Mouse (Mus musculus) layer of hippocampus, adult 9-10 months (tissue): Measurements from ENCODE around the gene Cuedc2.

Experiments
- DNase-seq: peaks from one replicate; pipeline ENCODE4 v3.0.0; 2022; ENCODE audit warnings: low spot score

Cuedc2 gene

DNA sequence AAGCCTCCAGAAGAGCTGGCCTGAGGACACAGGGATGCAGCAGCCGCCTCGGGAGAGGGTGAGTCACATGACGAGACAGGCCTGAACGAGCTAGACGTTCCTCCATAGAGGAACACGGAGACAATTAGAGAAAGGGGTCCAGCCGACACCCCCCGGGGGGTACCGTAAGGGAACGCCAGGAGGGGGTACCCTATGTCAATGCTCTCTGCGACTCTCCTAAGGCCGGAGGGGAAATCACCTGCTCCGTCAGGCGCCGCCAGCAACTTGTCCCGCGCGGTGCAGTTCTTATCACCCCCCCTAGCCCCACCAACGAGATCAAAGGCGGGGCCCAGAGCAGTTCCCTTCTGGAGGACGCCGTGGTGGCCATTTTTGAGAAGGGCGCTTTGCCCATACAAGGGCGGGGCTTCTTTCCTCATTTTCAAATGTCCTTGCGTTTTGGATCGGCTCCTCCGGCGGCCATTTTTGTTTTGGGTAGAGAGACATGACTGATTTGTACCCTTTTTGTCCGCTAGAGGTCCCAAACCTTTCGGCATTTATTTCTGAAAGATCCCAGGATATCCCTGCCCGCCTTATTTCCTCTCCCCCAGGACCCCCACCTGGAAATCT is at the start of gene Cuedc2:
TSS of gene Cuedc2 (minus strand) at position 372 of the 606 bp plus-strand sequence.
- peak; percentile 98 for DNase-seq

DNA sequence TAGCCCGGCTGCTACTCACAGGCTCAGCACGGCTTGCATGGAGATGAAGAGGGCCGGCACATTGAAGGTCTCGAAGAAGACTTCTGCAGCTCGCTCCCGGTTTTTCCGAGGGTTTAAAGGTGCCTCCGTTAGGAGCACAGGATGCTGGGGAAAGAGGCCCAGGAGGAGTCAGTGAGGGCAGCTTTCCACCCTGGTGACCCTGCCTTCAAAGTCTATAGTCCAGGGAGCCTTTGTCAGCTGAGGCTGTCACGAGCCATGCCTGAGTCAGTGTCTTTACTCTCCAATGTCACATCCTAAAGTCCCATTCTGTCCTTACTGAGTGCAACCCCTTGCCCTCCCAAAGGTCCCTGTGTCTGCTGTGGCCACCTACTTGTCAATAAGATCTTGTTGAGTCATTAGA is 43.8 kb upstream of the Cuedc2 start:
- no peak for DNase-seq

DNA sequence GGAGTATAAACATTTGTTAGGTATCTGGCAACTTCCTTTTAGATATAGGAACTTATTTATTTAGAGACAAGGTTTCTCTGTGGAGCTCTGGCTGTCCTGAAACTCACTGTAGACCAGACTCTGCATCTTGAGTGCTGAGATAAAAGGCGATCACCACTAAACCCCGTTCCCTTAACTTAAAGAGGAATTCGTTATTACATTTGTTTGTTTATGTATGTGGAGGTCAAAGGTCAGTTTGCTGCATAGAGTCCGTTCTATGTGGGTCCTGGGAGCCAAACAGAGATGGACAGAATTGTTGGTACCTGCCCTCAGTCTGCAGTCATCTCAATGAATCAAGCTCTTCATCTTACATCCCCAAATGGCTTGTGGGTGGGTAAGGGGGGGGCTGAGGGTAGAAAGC is 37.4 kb upstream of the Cuedc2 start:
- no peak for DNase-seq

DNA sequence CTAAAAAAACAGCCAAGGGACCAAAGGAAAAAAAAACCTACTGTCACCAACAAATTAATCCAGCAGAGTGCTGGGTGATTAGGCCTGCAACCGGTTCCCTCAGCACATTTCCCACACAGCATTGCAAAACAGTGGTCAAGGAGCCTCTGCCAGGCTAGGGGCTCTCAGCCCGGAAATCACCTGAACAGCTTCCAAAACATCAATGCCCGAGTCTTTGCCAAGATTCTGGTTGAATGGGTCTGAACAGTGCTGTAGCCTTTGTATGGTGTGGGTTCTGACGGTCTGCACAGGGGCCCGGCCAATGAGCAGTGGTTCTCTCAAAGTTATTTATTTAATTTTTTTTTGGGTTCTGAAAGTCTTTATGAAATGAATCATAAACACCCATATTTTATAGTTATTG is 37.0 kb upstream of the Cuedc2 start:
- DNase-seq, result no peak

DNA sequence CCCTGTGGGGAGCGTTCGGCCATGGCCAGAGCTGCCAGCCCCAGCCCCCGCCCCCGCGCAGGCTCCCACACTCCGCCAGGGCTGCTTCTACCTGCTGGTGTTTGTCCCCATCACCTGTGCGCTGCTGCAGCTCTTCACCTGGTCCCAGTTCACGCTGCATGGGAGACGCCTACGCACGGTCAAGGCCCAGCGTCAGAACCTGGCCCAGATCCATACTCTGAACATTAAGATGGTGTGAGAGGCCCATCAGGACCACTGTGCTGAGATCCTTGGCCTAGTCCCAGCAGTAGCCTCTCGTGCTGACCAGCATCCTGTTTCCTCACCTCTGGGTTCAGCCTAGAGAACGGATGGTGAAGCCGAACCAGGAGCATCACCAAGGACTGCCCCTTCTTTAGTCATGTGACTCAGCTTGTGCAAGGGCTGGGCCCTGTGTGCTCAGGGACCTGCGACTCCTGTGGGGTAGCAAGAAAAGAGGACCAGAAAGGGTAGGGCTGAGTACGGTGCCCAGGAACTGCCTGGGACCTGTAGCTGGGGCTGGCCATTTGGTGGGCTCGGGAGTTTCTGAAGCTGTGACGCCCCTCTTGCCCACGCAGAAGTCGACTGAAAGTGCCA is 36.1 kb upstream of the Cuedc2 start:
- no peak for DNase-seq

DNA sequence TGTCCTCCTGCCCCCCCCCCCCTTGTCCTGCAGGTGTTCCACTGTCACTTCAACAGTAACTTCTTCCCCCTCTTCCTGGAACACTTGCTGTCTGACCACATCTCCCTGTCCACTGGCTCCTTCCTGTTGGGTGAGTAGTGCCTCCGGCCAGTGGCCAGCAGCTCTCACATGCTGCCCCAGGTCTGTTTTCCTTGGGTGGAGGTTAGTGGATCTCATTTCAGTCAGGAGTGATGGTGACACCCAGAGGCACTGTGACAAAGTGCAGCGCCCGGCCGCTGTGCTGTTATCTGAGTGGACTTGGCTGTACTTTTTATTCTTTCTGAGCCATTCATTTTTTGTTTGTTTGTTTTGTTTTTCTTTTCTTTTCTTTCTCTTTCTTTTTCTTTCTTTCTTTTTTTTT is 30.7 kb upstream of the Cuedc2 start:
- no peak for DNase-seq

DNA sequence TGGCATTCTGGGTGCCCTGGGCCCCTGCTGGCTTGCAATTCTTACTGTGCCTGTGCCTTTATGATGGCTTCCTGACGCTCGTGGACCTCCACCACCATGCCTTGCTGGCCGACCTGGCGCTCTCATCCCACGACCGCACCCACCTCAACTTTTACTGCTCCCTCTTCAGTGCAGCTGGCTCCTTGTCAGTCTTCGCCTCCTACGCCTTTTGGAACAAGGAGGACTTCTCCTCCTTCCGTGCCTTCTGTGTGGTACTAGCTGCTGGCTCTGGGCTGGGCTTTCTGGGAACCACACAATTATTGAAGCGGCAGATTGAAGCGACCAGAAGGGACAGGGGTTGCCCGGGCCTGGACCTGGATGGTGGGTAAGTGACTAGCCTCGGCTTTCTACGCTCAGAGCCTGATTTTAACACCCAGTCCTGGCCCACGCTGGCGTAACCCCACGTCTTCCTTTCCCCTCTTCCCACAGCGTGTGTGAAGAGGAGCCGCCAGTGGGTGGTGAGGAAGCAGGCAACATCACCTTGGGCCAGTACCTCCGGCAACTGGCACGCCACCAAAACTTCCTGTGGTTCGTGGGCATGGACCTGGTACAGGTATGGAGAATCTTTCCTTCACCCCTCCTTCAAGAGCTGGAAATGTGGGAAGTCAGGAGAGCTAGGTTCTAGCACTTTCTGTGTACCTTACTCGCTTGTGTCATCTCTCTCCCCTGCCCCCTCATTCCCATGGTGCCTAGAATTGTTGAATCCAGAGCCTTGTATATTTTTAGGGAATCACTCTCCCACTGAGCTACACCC is 29.5 kb upstream of the Cuedc2 start:
- no peak for DNase-seq

DNA sequence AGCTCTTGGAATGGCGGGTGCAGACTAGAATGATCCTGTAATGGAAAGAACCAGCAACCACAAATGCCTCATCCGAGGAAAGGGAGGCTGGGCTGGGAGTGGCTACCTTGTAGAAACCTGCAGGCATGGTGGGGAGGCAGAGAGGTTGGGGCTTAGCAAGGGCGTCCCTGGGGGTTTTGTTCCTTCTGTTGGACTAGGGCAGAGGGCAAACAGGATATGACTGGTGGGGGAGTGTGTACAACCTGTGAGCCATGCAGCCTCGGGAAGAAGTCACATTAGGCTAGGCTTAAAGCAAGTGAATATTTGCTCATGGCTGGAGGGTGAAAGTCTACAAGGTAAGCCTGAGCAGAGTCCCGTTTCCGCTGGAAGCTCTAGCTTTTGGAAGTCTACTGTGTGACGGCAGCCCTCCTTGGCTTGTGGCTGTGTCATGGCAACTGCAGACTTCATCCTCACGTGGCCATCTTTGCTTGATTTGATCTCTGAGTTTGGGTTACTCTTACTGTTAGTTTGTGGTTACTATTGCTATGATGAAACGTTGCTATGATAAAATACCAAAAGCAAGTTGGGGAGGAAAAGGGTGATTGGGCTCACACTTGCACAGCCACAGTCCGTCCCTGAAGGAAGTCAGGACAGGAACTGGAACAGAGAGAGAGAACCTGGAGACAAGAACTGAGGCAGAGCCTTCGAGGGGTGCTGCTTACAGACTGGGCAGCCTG is 24.9 kb upstream of the Cuedc2 start:
- no peak for DNase-seq

DNA sequence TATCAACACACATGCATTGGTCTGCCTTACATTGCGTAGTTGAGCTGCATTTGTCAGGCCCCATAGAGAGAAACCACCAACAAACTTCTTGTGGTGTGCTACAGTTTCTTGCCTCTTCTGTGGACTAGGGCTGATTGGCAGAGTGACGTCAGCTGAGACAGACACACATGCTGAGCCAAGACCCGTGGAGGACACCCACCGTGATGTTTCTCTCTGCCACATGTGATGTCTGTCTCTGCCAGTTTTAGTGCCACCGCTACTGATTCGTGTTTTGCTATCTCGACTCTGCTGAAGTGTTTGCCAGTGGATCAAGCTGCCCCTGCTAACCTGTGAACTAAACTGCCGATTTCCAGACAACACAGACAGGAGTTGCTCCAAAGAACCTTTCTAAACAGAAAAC is 23.6 kb upstream of the Cuedc2 start:
- DNase-seq, result no peak

DNA sequence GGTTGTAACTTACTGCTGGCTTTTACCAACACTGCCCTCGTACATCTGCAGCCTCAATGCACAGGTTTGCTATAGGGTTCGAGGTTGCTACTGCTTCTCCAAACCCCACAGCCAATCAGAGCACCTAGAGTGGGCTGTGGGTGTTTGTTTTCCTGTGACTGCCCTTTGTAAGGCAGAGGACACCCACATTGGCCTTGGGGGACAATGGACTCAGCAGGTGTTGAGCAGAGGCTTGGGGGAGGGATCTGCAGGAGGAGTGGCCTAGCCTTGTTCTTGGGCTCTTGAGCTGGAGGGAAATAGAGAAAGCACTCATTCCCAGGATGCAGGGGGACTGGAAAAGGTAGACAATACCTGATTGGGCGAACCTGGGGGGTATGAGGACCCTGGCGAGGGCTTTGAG is 19.9 kb upstream of the Cuedc2 start:
- DNase-seq, result no peak

DNA sequence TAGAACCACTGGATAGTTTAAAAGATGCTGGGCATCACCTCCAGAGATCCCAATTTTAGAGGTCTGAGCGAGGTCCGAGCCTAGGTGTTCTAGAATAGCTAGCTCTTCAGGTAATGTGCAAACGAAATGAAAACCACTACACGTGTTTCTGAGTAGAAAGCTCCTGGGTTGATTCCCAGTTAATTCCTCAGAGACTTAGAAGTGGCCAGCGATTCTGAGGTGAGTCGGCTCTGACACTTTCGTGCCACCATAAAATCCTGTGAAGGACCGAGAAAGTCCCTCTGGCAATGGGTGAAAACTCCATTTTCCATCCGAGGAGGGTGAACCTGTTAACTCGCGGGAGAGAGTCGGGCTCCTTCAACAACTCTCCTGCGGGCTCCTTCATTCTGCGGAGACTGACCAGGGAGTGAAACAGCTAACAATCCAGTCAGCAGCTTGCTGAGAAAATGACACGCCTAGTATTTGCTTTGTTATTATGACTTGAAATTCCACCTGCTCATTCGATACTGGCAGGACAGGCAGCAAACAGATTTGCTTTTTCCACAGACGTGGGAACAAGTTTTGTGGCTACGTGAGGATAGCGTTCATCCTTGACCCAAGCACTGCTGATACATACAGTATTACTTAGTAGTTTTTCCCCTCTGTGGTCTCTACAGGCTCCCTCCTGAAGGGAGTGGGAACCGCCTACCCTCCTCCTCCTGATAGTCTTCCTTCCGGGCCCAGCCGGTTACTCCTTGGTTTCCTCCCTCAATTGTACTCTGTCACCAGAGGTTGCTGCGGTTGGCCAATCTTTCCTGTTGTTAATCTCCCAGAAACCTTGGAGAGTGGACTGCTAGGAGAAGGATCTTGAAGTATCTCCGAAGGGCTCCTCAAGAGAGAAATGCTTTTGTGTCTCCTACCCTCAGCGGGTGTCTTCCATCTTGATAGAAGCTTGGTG is 19.1 kb upstream of the Cuedc2 start:
- no peak for DNase-seq

DNA sequence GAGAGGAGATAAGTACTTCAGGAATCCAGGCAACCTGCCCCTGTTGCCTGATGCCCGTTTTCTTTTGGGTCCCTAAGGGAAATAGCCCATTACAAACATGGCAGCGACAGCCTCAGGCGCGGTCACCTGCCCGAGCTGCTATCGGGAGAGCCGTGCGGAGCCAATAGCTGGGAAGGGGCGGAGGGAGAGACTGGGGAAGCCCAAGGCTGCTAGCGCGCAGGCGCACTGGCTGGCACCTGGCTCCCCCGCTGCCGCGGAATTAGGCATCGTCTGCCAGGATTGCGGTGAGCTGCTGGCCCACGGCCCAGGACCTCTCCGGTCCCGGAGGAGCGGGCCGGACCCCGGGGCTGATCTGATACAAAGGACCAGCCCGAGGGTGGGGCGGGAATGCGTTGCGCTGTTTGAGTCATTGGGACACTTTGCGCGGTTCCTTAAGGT is 18.2 kb upstream of the Cuedc2 start:
- peak; percentile 62 for DNase-seq

DNA sequence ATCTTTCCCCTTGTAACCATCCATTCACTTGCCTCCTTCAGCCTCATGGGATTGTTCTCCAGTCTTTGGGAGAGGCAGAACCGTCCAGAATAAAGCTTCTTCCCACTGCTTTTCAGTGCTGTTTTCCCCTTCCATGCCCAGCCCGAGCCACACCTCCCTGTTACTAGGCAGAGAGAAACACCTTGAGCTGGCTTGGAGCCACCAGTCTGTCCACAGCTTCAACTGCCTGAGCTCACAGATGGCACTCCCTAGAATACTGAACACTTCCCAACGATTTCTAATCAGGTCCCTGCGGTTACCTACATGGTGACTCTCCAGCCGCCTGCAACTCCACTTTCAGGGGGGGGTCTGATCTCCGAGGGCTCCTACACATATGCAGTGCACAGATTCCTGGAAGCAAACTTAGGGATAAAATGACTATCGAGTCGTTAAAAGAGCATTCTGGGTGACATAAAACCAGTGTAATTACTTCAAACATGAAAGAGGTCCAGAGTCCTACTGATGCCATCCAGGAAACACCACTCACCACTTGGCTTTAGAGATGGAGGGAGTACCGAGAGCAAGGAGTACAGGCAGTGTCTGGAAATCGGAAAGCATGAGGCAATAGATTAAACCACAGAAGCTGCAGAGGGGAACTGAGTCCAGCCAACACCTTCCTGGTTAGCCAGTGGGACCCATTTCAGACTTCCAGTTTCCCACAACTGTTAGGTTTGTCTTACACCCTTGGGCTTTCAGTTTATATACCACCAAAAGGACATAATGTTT is 11.8 kb upstream of the Cuedc2 start, which contains the start of gene 2310034G01Rik:
TSS of gene 2310034G01Rik (minus strand) at position 135 of the 765 bp plus-strand sequence.
- no peak for DNase-seq

DNA sequence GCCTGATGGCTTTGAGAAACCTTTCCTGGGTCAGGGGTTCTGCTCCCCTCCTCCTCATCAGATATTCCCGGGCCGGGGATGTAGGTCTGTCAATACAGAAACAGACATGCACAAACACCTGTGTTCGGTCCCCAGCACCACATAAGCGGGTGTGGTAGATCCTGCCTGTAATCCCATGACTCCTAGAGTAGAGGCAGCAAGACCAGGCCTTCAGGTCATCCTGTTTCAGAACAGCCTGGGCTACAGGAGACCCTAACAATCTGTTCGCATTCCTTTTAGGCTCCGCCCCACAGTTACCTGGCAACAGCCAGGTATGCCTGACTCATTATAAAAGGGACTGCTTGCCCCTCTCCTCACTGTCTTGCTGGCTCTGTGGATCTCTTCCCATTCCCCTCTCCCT is 11.0 kb upstream of the Cuedc2 start:
- no peak for DNase-seq

DNA sequence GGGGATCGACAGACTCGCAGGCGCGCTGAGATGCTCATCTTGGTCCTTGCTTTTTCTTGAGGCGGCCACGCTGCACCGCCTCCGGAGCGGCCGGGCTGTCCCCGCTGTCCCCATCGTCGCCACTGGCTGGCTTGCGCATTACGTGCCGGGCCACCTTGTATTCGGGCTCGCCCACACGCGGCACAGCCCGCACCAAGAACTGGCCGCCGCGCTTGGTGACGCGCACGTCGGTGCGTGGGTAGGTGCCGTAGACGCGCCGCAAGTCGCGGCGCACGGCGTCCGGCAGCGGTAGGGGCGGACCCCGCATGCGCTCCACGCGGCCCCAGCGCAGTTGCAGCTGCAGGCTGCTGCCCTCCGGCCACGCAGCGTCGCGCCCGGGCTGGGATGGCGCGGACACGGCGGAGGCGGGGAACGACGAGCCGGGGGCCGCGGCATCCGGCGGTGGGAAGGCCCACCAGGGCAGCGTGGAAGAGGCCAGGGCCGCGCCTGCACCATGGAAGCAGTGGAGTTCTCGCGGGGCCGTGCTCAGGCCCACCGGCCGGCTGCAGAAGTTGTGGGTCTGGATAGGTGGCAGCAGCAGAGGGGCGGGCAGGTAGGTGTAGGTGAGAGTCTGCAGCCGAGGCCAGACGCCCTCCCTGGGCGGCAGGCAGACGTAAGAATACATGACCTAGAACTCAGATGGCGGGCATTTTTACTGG is 10.4 kb upstream of the Cuedc2 start:
- no peak for DNase-seq

DNA sequence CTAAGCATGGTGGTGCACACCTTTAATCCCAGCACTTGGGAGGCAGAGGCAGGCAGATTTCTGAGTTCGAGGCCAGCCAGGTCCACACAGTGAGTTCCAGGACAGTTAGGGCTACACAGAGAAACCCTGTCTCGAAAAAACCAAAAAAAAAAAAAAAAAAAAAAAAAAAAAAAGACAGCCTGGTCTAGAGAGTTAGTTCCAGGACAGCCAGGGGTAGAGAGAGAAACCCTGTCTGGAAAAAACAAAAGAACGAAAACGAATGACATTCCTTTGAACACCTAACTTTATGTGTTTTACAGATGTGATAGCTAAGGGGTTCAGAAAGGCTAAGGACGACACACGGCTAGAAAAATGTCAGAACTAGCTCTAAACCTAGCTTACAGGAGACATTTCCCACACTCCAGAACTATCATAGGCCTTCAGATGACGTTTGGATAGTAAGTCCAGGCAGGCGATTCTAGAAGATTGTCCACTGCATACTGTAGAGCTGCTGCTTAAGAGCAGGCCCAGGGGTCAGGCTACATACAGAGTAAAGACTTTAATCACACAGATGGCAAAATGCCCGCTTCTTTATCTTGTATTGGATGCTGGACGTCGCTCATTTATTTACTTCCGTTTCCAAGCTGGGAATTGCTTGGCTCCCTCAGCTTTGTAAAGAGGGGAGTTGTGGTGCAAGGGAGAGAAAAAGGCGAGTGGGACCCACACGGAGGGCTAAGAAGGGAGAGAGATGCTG is 9.6 kb upstream of the Cuedc2 start:
- no peak for DNase-seq

DNA sequence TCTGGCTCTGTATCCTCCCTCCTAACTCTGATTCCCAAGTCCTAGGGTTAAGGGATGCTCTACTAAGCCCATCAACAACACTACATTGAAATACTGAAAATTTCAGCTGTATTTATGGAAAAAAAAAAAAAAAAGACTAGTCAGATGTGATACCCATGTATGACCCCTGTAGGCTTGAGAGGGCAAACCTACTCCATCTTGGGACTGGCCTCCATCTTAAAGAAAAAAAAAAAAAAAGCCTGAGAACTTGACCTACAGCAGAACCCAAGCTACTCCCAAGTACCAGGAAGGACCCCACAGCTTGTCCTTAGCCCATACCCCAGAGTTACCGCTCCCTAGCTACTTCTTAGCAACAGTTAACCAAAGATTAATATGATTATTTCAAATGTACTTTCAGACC is 8.6 kb upstream of the Cuedc2 start:
- DNase-seq, result no peak

DNA sequence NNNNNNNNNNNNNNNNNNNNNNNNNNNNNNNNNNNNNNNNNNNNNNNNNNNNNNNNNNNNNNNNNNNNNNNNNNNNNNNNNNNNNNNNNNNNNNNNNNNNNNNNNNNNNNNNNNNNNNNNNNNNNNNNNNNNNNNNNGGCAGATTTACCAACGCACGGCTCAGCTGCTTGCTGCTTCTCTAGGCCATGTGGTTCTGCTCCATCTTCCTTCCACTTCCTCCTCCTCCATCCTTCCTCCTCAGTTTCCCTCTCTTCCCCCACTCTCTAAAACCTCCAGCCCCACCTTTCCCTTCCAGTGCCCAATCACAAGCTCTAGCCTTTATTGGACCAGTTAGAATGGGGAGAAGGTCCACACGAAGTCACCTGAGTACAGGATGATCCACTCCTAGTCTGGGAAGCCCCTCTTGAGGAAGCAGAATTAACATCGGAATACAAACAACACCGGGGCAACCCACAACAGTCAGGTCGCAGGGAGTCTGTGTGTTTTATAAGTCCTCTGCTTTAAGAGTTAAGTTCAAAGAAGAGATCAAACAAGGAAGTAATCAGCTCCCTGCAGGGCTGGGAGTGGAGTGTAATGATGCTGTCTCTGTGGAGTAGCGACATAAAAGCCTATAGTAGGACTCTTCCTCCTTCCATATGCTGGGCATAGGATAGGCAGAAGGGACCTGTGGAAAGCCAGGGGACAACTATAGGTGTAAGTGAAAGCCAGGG is 6.4 kb upstream of the Cuedc2 start:
- DNase-seq, result no peak
